Mouse (Mus musculus): ENCODE measurements around the gene Gm42906.

- no peak for TF ChIP-seq CTCF (IDR thresholded peaks at IDR 0.05; ENCODE audit: borderline replicate concordance, extremely low read depth, insufficient read depth, insufficient read length)
- TF ChIP-seq POLR2A (IDR thresholded peaks at IDR 0.05; ENCODE audit: borderline replicate concordance, extremely low read depth, insufficient read depth, insufficient read length, poor library complexity, severe bottlenecking): no peak
Observed at GRCm38 (mm10) chr5:151177171-151177570, 250.8 kb downstream of the Gm42906 start.

Data from brain, embryonic 14.5 days (tissue).